Mouse (Mus musculus): ENCODE measurements around the gene Tpk1. TPM values are rescaled to one million over a fixed set of nuclear protein-coding genes. Genes with fewer than 3 reads are reported as not detected.

Tpk1 gene
- polyA plus RNA-seq, 1 experiment from 2014 or later, result 4.9 TPM

- Histone ChIP-seq H3K27me3 (ENCODE audit: control insufficient read depth, insufficient read depth, low read length) (no peaks in the 10 kb centered on the region), H3K36me3 (ENCODE audit: control insufficient read depth, insufficient read depth, low read length) (no peaks in the 10 kb centered on the region), H3K9me3 (ENCODE audit: control insufficient read depth, low read length) (no peaks in the 10 kb centered on the region), H3K9ac (ENCODE audit: low read length) (no peak overlapping the region), H3K4me3 (ENCODE audit: low read depth, low read length) (no peak overlapping the region), H3K27ac (ENCODE audit: low read depth, low read length) (no peak overlapping the region), H3K4me2 (no peak overlapping the region), H3K4me1 (ENCODE audit: control insufficient read depth, insufficient read depth, low read length) (no peaks in the 10 kb centered on the region)
- ATAC-seq (ENCODE audit: low FRiP score) (no peak), DNase-seq (ENCODE audit: low spot score, missing footprints) (peak; percentile 60)
- WGBS, result 72% methylated on average over 3 of the region's 3 CpGs
Observed at GRCm38 (mm10) chr6:43674986-43675760, 9.1 kb upstream of the Tpk1 start.

GRCm38 (mm10) chr6:43670939-43671338 lies 4.9 kb upstream of the Tpk1 start:
- Histone ChIP-seq H3K4me2 (no peak overlapping the region), H3K9me3 (ENCODE audit: control insufficient read depth, low read length) (no peaks in the 10 kb centered on the region), H3K27me3 (ENCODE audit: control insufficient read depth, insufficient read depth, low read length) (no peaks in the 10 kb centered on the region), H3K9ac (ENCODE audit: low read length) (no peak overlapping the region), H3K36me3 (ENCODE audit: control insufficient read depth, insufficient read depth, low read length) (no peaks in the 10 kb centered on the region), H3K4me1 (ENCODE audit: control insufficient read depth, insufficient read depth, low read length) (no peaks in the 10 kb centered on the region), H3K4me3 (ENCODE audit: low read depth, low read length) (no peak overlapping the region), H3K27ac (ENCODE audit: low read depth, low read length) (no peak overlapping the region)
- 95% methylated on average over 2 of the region's 2 CpGs for WGBS
- DNase-seq (ENCODE audit: low spot score, missing footprints) (peak; percentile 26), ATAC-seq (ENCODE audit: low FRiP score) (no peak)

GRCm38 (mm10) chr6:43667681-43668080 lies 1.6 kb upstream of the Tpk1 start:
- H3K4me3 ChIP-seq (ENCODE audit: low read depth, low read length), result no peak overlapping the region
- H3K4me1 ChIP-seq (ENCODE audit: control insufficient read depth, insufficient read depth, low read length), result peaks cover 2% of the 10 kb centered on the region; the same call in 1 of the 2 replicates
- H3K4me2 ChIP-seq, result no peak overlapping the region
- ATAC-seq (ENCODE audit: low FRiP score), result no peak
- no peaks in the 10 kb centered on the region for H3K36me3 ChIP-seq (ENCODE audit: control insufficient read depth, insufficient read depth, low read length)
- WGBS, result 88% methylated on average over 2 of the region's 2 CpGs
- no peaks in the 10 kb centered on the region for H3K27me3 ChIP-seq (ENCODE audit: control insufficient read depth, insufficient read depth, low read length)
- H3K9me3 ChIP-seq (ENCODE audit: control insufficient read depth, low read length), result no peaks in the 10 kb centered on the region
- no peak overlapping the region for H3K27ac ChIP-seq (ENCODE audit: low read depth, low read length)
- DNase-seq (ENCODE audit: low spot score, missing footprints), result no peak
- no peak overlapping the region for H3K9ac ChIP-seq (ENCODE audit: low read length)

GRCm38 (mm10) chr6:43666611-43667400 lies 728 bp upstream of the Tpk1 start:
- no peaks in the 10 kb centered on the region for H3K9me3 ChIP-seq (ENCODE audit: control insufficient read depth, low read length)
- peaks cover 2% of the 10 kb centered on the region; the same call in 1 of the 2 replicates for H3K4me1 ChIP-seq (ENCODE audit: control insufficient read depth, insufficient read depth, low read length)
- peak overlapping the region; percentile 30; the same call in 1 of the 2 replicates for H3K27ac ChIP-seq (ENCODE audit: low read depth, low read length)
- DNase-seq (ENCODE audit: low spot score, missing footprints), result peak; percentile 83
- peak overlapping the region; percentile 49 for H3K4me2 ChIP-seq
- ATAC-seq (ENCODE audit: low FRiP score), result no peak; the same call in 1 of the 2 replicates
- H3K27me3 ChIP-seq (ENCODE audit: control insufficient read depth, insufficient read depth, low read length), result no peaks in the 10 kb centered on the region
- H3K4me3 ChIP-seq (ENCODE audit: low read depth, low read length), result peak overlapping the region; percentile 54
- H3K9ac ChIP-seq (ENCODE audit: low read length), result peak overlapping the region; percentile 47
- WGBS, result 91% methylated on average over 7 of the region's 7 CpGs
- H3K36me3 ChIP-seq (ENCODE audit: control insufficient read depth, insufficient read depth, low read length), result no peaks in the 10 kb centered on the region

- H3K27ac ChIP-seq (ENCODE audit: low read depth, low read length), result no peak overlapping the region
- ATAC-seq (ENCODE audit: low FRiP score), result no peak
- H3K27me3 ChIP-seq (ENCODE audit: control insufficient read depth, insufficient read depth, low read length), result no peaks in the 10 kb centered on the region
- no peak overlapping the region for H3K4me2 ChIP-seq
- no peaks in the 10 kb centered on the region for H3K9me3 ChIP-seq (ENCODE audit: control insufficient read depth, low read length)
- DNase-seq (ENCODE audit: low spot score, missing footprints), result no peak
- no peak overlapping the region for H3K4me3 ChIP-seq (ENCODE audit: low read depth, low read length)
- no peaks in the 10 kb centered on the region for H3K36me3 ChIP-seq (ENCODE audit: control insufficient read depth, insufficient read depth, low read length)
- no peak overlapping the region for H3K9ac ChIP-seq (ENCODE audit: low read length)
- peaks cover 2% of the 10 kb centered on the region; the same call in 1 of the 2 replicates for H3K4me1 ChIP-seq (ENCODE audit: control insufficient read depth, insufficient read depth, low read length)
- WGBS, result 89% methylated on average over 2 of the region's 2 CpGs
Observed at GRCm38 (mm10) chr6:43661822-43662221, 4.3 kb downstream of the Tpk1 start.

- Histone ChIP-seq H3K9ac (ENCODE audit: low read length) (no peak overlapping the region), H3K27ac (ENCODE audit: low read depth, low read length) (no peak overlapping the region), H3K4me3 (ENCODE audit: low read depth, low read length) (no peak overlapping the region), H3K9me3 (ENCODE audit: control insufficient read depth, low read length) (no peaks in the 10 kb centered on the region), H3K27me3 (ENCODE audit: control insufficient read depth, insufficient read depth, low read length) (no peaks in the 10 kb centered on the region), H3K4me2 (no peak overlapping the region), H3K4me1 (ENCODE audit: control insufficient read depth, insufficient read depth, low read length) (no peaks in the 10 kb centered on the region), H3K36me3 (ENCODE audit: control insufficient read depth, insufficient read depth, low read length) (no peaks in the 10 kb centered on the region)
- no peak for ATAC-seq (ENCODE audit: low FRiP score)
- 90% methylated on average over 4 of the region's 4 CpGs for WGBS
- DNase-seq (ENCODE audit: low spot score, missing footprints), result no peak
Observed at GRCm38 (mm10) chr6:43658290-43658689, 7.8 kb downstream of the Tpk1 start.

GRCm38 (mm10) chr6:43657845-43658244 lies 8.2 kb downstream of the Tpk1 start:
- H3K27ac ChIP-seq (ENCODE audit: low read depth, low read length), result no peak overlapping the region
- DNase-seq (ENCODE audit: low spot score, missing footprints) (no peak), ATAC-seq (ENCODE audit: low FRiP score) (no peak)
- no peak overlapping the region for H3K4me3 ChIP-seq (ENCODE audit: low read depth, low read length)
- no peaks in the 10 kb centered on the region for H3K4me1 ChIP-seq (ENCODE audit: control insufficient read depth, insufficient read depth, low read length)
- no peaks in the 10 kb centered on the region for H3K27me3 ChIP-seq (ENCODE audit: control insufficient read depth, insufficient read depth, low read length)
- H3K4me2 ChIP-seq, result no peak overlapping the region
- WGBS, result 80% methylated on average over 3 of the region's 3 CpGs
- no peak overlapping the region for H3K9ac ChIP-seq (ENCODE audit: low read length)
- H3K9me3 ChIP-seq (ENCODE audit: control insufficient read depth, low read length), result no peaks in the 10 kb centered on the region
- H3K36me3 ChIP-seq (ENCODE audit: control insufficient read depth, insufficient read depth, low read length), result no peaks in the 10 kb centered on the region

- DNase-seq (ENCODE audit: low spot score, missing footprints) (peak; percentile 44), ATAC-seq (ENCODE audit: low FRiP score) (no peak)
- Histone ChIP-seq H3K36me3 (ENCODE audit: control insufficient read depth, insufficient read depth, low read length) (no peaks in the 10 kb centered on the region), H3K4me3 (ENCODE audit: low read depth, low read length) (no peak overlapping the region), H3K9ac (ENCODE audit: low read length) (no peak overlapping the region), H3K27ac (ENCODE audit: low read depth, low read length) (no peak overlapping the region), H3K4me1 (ENCODE audit: control insufficient read depth, insufficient read depth, low read length) (no peaks in the 10 kb centered on the region), H3K9me3 (ENCODE audit: control insufficient read depth, low read length) (no peaks in the 10 kb centered on the region), H3K27me3 (ENCODE audit: control insufficient read depth, insufficient read depth, low read length) (no peaks in the 10 kb centered on the region), H3K4me2 (no peak overlapping the region)
- WGBS, result 88% methylated on average over 8 of the region's 8 CpGs
Observed at GRCm38 (mm10) chr6:43654876-43655456, 11.1 kb downstream of the Tpk1 start.

- ATAC-seq (ENCODE audit: low FRiP score) (no peak), DNase-seq (ENCODE audit: low spot score, missing footprints) (peak; percentile 60)
- H3K9ac ChIP-seq (ENCODE audit: low read length), result no peak overlapping the region
- H3K27ac ChIP-seq (ENCODE audit: low read depth, low read length), result no peak overlapping the region
- H3K27me3 ChIP-seq (ENCODE audit: control insufficient read depth, insufficient read depth, low read length), result no peaks in the 10 kb centered on the region
- WGBS, result 89% methylated on average over 2 of the region's 2 CpGs
- no peaks in the 10 kb centered on the region for H3K4me1 ChIP-seq (ENCODE audit: control insufficient read depth, insufficient read depth, low read length)
- no peaks in the 10 kb centered on the region for H3K36me3 ChIP-seq (ENCODE audit: control insufficient read depth, insufficient read depth, low read length)
- no peaks in the 10 kb centered on the region for H3K9me3 ChIP-seq (ENCODE audit: control insufficient read depth, low read length)
- H3K4me2 ChIP-seq, result no peak overlapping the region
- no peak overlapping the region for H3K4me3 ChIP-seq (ENCODE audit: low read depth, low read length)
Observed at GRCm38 (mm10) chr6:43649516-43649915, 16.6 kb downstream of the Tpk1 start.
